Mouse (Mus musculus) ES-E14 (cell line): ENCODE results near the gene Smim24.

ENCODE experiments used
- HCFC1 ChIP-seq: IDR thresholded peaks from 2 replicates; pipeline ENCODE4 v1.6.1; 2012; ENCODE audit warnings: low read length, inconsistent platforms, borderline replicate concordance; ENCODE audit not compliant: insufficient read depth
- MAFK ChIP-seq: IDR thresholded peaks from 2 replicates; pipeline ENCODE4 v1.6.1; 2014; ENCODE audit warnings: mild to moderate bottlenecking, low read depth, low read length, inconsistent platforms; ENCODE audit not compliant: insufficient read depth
- ZC3H11A ChIP-seq: IDR thresholded peaks from 2 replicates; pipeline ENCODE4 v1.6.1; 2012; ENCODE audit warnings: low read depth, mild to moderate bottlenecking, inconsistent platforms, low read length, borderline replicate concordance

- TF ChIP-seq MAFK (no peak), HCFC1 (no peak), ZC3H11A (no peak)
Observed at GRCm38 (mm10) chr10:81392270-81392669, 581 bp upstream of the Smim24 start.
